Comparison of ENCODE assay signal across 8 mouse cellular contexts in the genomic region with DNA sequence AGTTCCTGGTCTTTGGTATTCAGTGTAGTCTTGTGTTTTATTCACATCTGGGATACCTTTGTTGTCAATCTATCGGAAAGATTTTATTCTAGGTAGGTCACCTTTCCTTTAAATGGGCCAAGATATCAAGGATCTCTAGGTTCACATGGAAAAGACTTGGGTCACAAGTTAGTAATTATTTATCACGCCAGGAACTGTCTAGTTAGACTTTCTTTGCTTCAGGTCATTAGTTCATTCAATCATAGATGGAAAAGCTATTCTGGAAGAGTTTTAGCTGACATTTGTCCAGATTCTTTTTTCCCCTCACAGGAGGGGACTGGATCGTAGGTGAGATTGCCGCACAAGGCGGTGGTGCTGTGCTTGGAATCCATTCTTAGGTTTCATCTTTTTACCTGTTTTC. TPM values are rescaled to one million over a fixed set of nuclear protein-coding genes. Genes with fewer than 3 reads are reported as not detected.
A peak's percentile ranks its signal among the peaks of the same experiment; 100 is the strongest.
DNase-seq lines count a peak whose midpoint lies in the region; ATAC-seq and TF ChIP-seq lines count a peak whose summit lies in the region.

No protein-coding gene starts in this region.

- H3K9ac ChIP-seq in embryonic facial prominence, embryonic 12.5 days, result peak overlapping the region; percentile 95; the same call in 1 of the 2 replicates
- H3K9ac ChIP-seq in hindbrain, postnatal 0 days (replicated peaks; ENCODE audit: low read length), result peak overlapping the region; percentile 94; the same call in 1 of the 2 replicates

- no peaks in the 10 kb centered on the region for H3K36me3 ChIP-seq in embryonic facial prominence, embryonic 12.5 days
- H3K36me3 ChIP-seq in hindbrain, postnatal 0 days (ENCODE audit: insufficient read depth, low read length), result no peaks in the 10 kb centered on the region
- no peaks in the 10 kb centered on the region for H3K36me3 ChIP-seq in myocyte (ENCODE audit: control insufficient read depth, insufficient read depth)

- H3K27ac ChIP-seq in left cerebral cortex, adult 2 months, result peak overlapping the region; percentile 73
- no peak overlapping the region for H3K27ac ChIP-seq in embryonic facial prominence, embryonic 12.5 days
- H3K27ac ChIP-seq in hindbrain, postnatal 0 days, result peak overlapping the region; percentile 41

- ATAC-seq in embryonic facial prominence, embryonic 12.5 days (ENCODE audit: insufficient number of reproducible peaks, insufficient read depth, low FRiP score, low TSS enrichment), result no peak
- no peak for ATAC-seq in hindbrain, postnatal 0 days

- TF ChIP-seq POLR2A in myocyte (IDR thresholded peaks at IDR 0.05; ENCODE audit: insufficient read length, low read depth), result no peak

- WGBS in embryonic facial prominence, embryonic 12.5 days, result 26% methylated on average over 5 of the region's 5 CpGs
- 26% methylated on average over 5 of the region's 5 CpGs for WGBS in hindbrain, postnatal 0 days

- TF ChIP-seq CTCF in left cerebral cortex, adult 2 months (IDR thresholded peaks at IDR 0.05), result no peak
- no peak for TF ChIP-seq CTCF in hindbrain, postnatal 0 days (IDR thresholded peaks at IDR 0.05; ENCODE audit: low read depth)

- intact Hi-C loops in left cerebral cortex, adult 2 months (cut with DNase I), result loop anchor here (1.0 to 2.0 kb wide), 4 partner anchors 71 to 213 kb away; partner anchors contain the start of genes Dhodh, Dhx38, Ist1 and Txnl4b

- H3K79me2 ChIP-seq in myocyte (ENCODE audit: control insufficient read depth, insufficient read depth), result peaks cover 41% of the 10 kb centered on the region

- H3K4me2 ChIP-seq in embryonic facial prominence, embryonic 12.5 days (replicated peaks), result peak overlapping the region; percentile 40
- H3K4me2 ChIP-seq in hindbrain, postnatal 0 days (ENCODE audit: low read depth, low read length), result peak overlapping the region; percentile 96
- peak overlapping the region; percentile 67 for H3K4me2 ChIP-seq in myocyte (ENCODE audit: low read depth)

- no peaks in the 10 kb centered on the region for H3K9me3 ChIP-seq in embryonic facial prominence, embryonic 12.5 days
- H3K9me3 ChIP-seq in hindbrain, postnatal 0 days (ENCODE audit: low read length), result no peaks in the 10 kb centered on the region

- H3K27me3 ChIP-seq in embryonic facial prominence, embryonic 12.5 days, result no peaks in the 10 kb centered on the region
- H3K27me3 ChIP-seq in hindbrain, postnatal 0 days (ENCODE audit: insufficient read depth, low read length), result no peaks in the 10 kb centered on the region
- H3K27me3 ChIP-seq in myocyte (ENCODE audit: control insufficient read depth, insufficient read depth, insufficient read length), result no peaks in the 10 kb centered on the region

- H3K4me3 ChIP-seq in left cerebral cortex, adult 2 months, result peak overlapping the region; percentile 97
- H3K4me3 ChIP-seq in embryonic facial prominence, embryonic 12.5 days, result peak overlapping the region; percentile 96
- H3K4me3 ChIP-seq in hindbrain, postnatal 0 days (ENCODE audit: low read length), result peak overlapping the region; percentile 96
- peak overlapping the region; percentile 89 for H3K4me3 ChIP-seq in myocyte

- H3K4me1 ChIP-seq in embryonic facial prominence, embryonic 12.5 days, result peaks cover 11% of the 10 kb centered on the region
- peaks cover 9% of the 10 kb centered on the region; the same call in 1 of the 2 replicates for H3K4me1 ChIP-seq in hindbrain, postnatal 0 days (ENCODE audit: insufficient read depth, low read length)

- H3ac ChIP-seq in myocyte (ENCODE audit: control insufficient read depth, insufficient read length), result peak overlapping the region; percentile 60

- DNase-seq in left cerebral cortex, adult 2 months (ENCODE audit: extremely low spot score in 1 of 2, low spot score in 2 of 2), result peak in 1 of 2 experiments; percentile 10
- no peak for DNase-seq in left cerebral cortex, adult 9 months (ENCODE audit: low spot score in 2 of 2)
- DNase-seq in hindbrain, postnatal 0 days (ENCODE audit: low spot score), result no peak
- DNase-seq in gastrocnemius, postnatal 10 days, result no peak
- DNase-seq in cerebellum, postnatal 36 days, result no peak
- DNase-seq in Muller cell, postnatal 12 days (ENCODE audit: inconsistent ontology term), result no peak

TF ChIP-seq in myocyte, 11 proteins besides CTCF, POLR2A, EP300 and RAD21:
- no peak for TF ChIP-seq MYOD1 (IDR thresholded peaks at IDR 0.05; ENCODE audit: control insufficient read depth in 1 of 3, insufficient read length in 2 of 3, low read depth in 2 of 3)
- no peak for TF ChIP-seq CEBPB (IDR thresholded peaks at IDR 0.05; ENCODE audit: insufficient read depth, poor library complexity, severe bottlenecking)
- TF ChIP-seq TCF3 (IDR thresholded peaks at IDR 0.05; ENCODE audit: insufficient read length, low read depth), result no peak
- TF ChIP-seq REST (IDR thresholded peaks at IDR 0.05; ENCODE audit: insufficient read depth, insufficient read length), result no peak
- no peak for TF ChIP-seq POLR2AphosphoS2 (IDR thresholded peaks at IDR 0.05; ENCODE audit: insufficient read length, low read depth)
- no peak for TF ChIP-seq USF1 (IDR thresholded peaks at IDR 0.05; ENCODE audit: low read depth)
- TF ChIP-seq MAX (IDR thresholded peaks at IDR 0.05; ENCODE audit: low read depth), result no peak
- TF ChIP-seq MYOG (IDR thresholded peaks at IDR 0.05; ENCODE audit: control insufficient read depth in 1 of 3, insufficient read depth in 1 of 3, insufficient read length in 2 of 3, low read depth in 2 of 3), result no peak
- no peak for TF ChIP-seq SRF (IDR thresholded peaks at IDR 0.05; ENCODE audit: control insufficient read depth, insufficient read length, low read depth)
- no peak for TF ChIP-seq E2F4 (IDR thresholded peaks at IDR 0.05; ENCODE audit: insufficient read depth)
- no peak for TF ChIP-seq TCF12 (IDR thresholded peaks at IDR 0.05; ENCODE audit: insufficient read depth, poor library complexity, severe bottlenecking)
TF ChIP-seq in myocyte: peak in this region for 0.

RNA-seq across cellular contexts. Expression of gene Ap1g1, which starts 0.5 kb away (rescaled TPM):
- total RNA-seq in left cerebral cortex, adult 2 months (2021), result 10 to 100 TPM; 80.8 to 85.0 TPM
- 52.9 and 54.4 TPM in 2 replicates for polyA plus RNA-seq in embryonic facial prominence, embryonic 12.5 days (2016; fragmentation: Nextera tagmentation; extraction: Ambion mirVana)
- 64.7 and 67.9 TPM in 2 replicates for total RNA-seq in hindbrain, postnatal 0 days (2014; rRNA removed)
- 31.3 and 34.0 TPM in 2 replicates for polyA plus RNA-seq in hindbrain, postnatal 0 days (2015; fragmentation: Nextera tagmentation; extraction: Ambion mirVana)
- polyA plus RNA-seq in myocyte (2012; fragmentation: generic; extraction: Trizol), result 21.1 TPM
- 10 to 100 TPM; 34.8 to 42.5 TPM for total RNA-seq in gastrocnemius, postnatal 10 days (2021)

RNA-seq across cellular contexts. Expression of gene Atxn1l, which starts 40.3 kb away (rescaled TPM):
- 10 to 100 TPM; 34.8 to 39.1 TPM for total RNA-seq in left cerebral cortex, adult 2 months (2021)
- polyA plus RNA-seq in embryonic facial prominence, embryonic 12.5 days (2016; fragmentation: Nextera tagmentation; extraction: Ambion mirVana), result 9.3 and 9.6 TPM in 2 replicates
- total RNA-seq in hindbrain, postnatal 0 days (2014; rRNA removed), result 21.5 and 22.4 TPM in 2 replicates
- 2.7 and 3.9 TPM in 2 replicates for polyA plus RNA-seq in hindbrain, postnatal 0 days (2015; fragmentation: Nextera tagmentation; extraction: Ambion mirVana)
- 11.0 TPM for polyA plus RNA-seq in myocyte (2012; fragmentation: generic; extraction: Trizol)
- total RNA-seq in gastrocnemius, postnatal 10 days (2021), result 10 to 100 TPM; 25.1 to 25.4 TPM

Comparison
In these comparisons a context has a peak if more than half of its experiments do, and no peak if none do; other contexts are left out.
1. H3K4me2 ChIP-seq: peak in every context shown above with its lines; median percentile 96 in hindbrain, postnatal 0 days; 67 in myocyte; 40 in embryonic facial prominence, embryonic 12.5 days.